Mouse (Mus musculus) ES-Bruce4 (cell line): ENCODE measurements at regions not wholly inside any gene's neighbourhood (a gene's known extent, or its start where the extent isn't known, plus 50 kb on each side); places are given as distances from the start of the nearest gene placed in this dataset.

Source experiments
- H3K27ac ChIP-seq: 2 replicates; pipeline ENCODE4 v1.5.1; 2012; ENCODE audit warnings: low read length, inconsistent platforms; ENCODE audit not compliant: insufficient read depth
- H3K27me3 ChIP-seq: 2 replicates; pipeline ENCODE4 v1.6.1; 2012; ENCODE audit warnings: mild to moderate bottlenecking, low read length, inconsistent platforms; ENCODE audit not compliant: control insufficient read depth, poor library complexity, insufficient read depth, severe bottlenecking
- H3K36me3 ChIP-seq: 2 replicates; pipeline ENCODE4 v1.6.1; 2012; ENCODE audit warnings: inconsistent platforms, mild to moderate bottlenecking, low read length, moderate library complexity; ENCODE audit not compliant: control insufficient read depth, poor library complexity, insufficient read depth, severe bottlenecking
- H3K4me1 ChIP-seq: one replicate; pipeline ENCODE4 v1.8.1; 2011; ENCODE audit warnings: low read length; ENCODE audit not compliant: control insufficient read depth, insufficient read depth
- H3K4me3 ChIP-seq: 2 replicates; pipeline ENCODE4 v1.5.1; 2011; ENCODE audit warnings: low read depth, mild to moderate bottlenecking, low read length
- H3K9ac ChIP-seq: 2 replicates; pipeline ENCODE4 v1.6.1; 2012; ENCODE audit warnings: low read depth, mild to moderate bottlenecking, inconsistent platforms; ENCODE audit not compliant: poor library complexity, severe bottlenecking
- H3K9me3 ChIP-seq: replicated peaks from 2 replicates; pipeline ENCODE4 v1.6.1; 2012; ENCODE audit warnings: mild to moderate bottlenecking, low read length, inconsistent platforms; ENCODE audit not compliant: control insufficient read depth, poor library complexity, insufficient read depth, severe bottlenecking
- CTCF ChIP-seq: IDR thresholded peaks from one replicate; pipeline ENCODE4 v1.8.1; 2011; ENCODE audit warnings: low read depth, low read length
- EP300 ChIP-seq: IDR thresholded peaks from 2 replicates; pipeline ENCODE4 v1.6.1; 2011; ENCODE audit warnings: low read depth, low read length; ENCODE audit not compliant: insufficient read depth
- POLR2A ChIP-seq: IDR thresholded peaks from one replicate; pipeline ENCODE4 v1.8.1; 2011; ENCODE audit warnings: low read length; ENCODE audit not compliant: insufficient read depth

DNA sequence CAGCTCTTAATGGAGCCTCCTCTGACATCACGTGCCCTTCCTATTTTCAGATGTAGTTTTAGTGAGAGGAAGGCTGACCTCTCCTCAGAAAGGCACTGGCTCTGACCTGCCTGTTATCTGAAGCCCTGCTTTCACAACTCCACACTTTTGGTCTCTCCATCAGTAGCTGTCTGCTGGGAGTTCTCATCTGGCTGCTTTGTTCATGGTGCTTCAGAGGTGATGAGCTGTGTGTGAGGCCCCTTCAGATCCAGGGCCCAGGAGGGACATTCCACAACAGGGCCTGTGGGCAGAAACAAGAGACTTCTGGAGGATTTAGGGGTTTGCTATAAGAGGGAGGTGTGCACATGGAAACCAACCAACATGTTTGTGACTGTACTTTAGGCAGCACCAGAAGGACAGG is 50.8 kb upstream of the Fhl2 start:
- H3K36me3 ChIP-seq: no peaks in the 10 kb centered on the region
- no peak overlapping the region for H3K27ac ChIP-seq
- H3K27me3 ChIP-seq: no peaks in the 10 kb centered on the region
- H3K9me3 ChIP-seq: no peaks in the 10 kb centered on the region
- no peak overlapping the region for H3K9ac ChIP-seq
- TF ChIP-seq EP300: no peak
- no peak for TF ChIP-seq CTCF
- H3K4me1 ChIP-seq: no peaks in the 10 kb centered on the region
- no peak overlapping the region for H3K4me3 ChIP-seq

DNA sequence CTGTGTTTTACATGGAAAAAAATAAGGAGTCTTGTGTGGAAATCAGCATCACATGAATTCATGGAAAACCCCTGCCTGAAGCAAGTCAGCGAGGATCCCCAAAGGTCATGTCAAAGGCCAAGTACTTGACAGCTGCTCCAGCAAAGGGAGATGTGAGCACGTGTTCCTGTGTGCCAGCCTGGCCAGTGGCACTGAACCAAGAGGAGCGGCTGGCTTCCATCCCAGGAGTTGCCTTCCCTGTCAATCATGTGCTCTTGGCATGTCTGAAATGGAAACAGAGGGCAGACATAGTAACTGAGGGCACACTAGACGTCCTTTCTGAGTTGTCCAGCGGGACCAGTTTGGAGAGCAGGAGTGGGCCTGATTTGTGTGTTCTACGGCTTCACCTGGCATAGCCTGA is 53.5 kb upstream of the Fhl2 start:
- no peak for TF ChIP-seq EP300
- no peak for TF ChIP-seq CTCF
- TF ChIP-seq POLR2A: no peak
- no peak overlapping the region for H3K4me3 ChIP-seq
- no peaks in the 10 kb centered on the region for H3K4me1 ChIP-seq
- H3K9ac ChIP-seq: no peak overlapping the region
- H3K9me3 ChIP-seq: no peaks in the 10 kb centered on the region
- no peaks in the 10 kb centered on the region for H3K27me3 ChIP-seq
- no peak overlapping the region for H3K27ac ChIP-seq
- H3K36me3 ChIP-seq: no peaks in the 10 kb centered on the region

- Histone ChIP-seq H3K27me3 (no peaks in the 10 kb centered on the region), H3K36me3 (no peaks in the 10 kb centered on the region), H3K4me1 (no peaks in the 10 kb centered on the region), H3K27ac (no peak overlapping the region), H3K9me3 (no peaks in the 10 kb centered on the region), H3K9ac (no peak overlapping the region), H3K4me3 (no peak overlapping the region)
- TF ChIP-seq POLR2A (no peak), EP300 (no peak), CTCF (no peak)
Measured at GRCm38 (mm10) chr1:43251356-43251755, 54.6 kb upstream of the Fhl2 start.

- Histone ChIP-seq H3K36me3 (no peaks in the 10 kb centered on the region), H3K27ac (no peak overlapping the region), H3K27me3 (no peaks in the 10 kb centered on the region), H3K9me3 (no peaks in the 10 kb centered on the region), H3K4me1 (no peaks in the 10 kb centered on the region), H3K9ac (no peak overlapping the region), H3K4me3 (no peak overlapping the region)
- TF ChIP-seq POLR2A: no peak
- no peak for TF ChIP-seq EP300
Measured at GRCm38 (mm10) chr1:43254129-43254528, 57.3 kb upstream of the Fhl2 start.

- Histone ChIP-seq H3K36me3 (no peaks in the 10 kb centered on the region), H3K27ac (no peak overlapping the region), H3K9me3 (no peaks in the 10 kb centered on the region), H3K9ac (no peak overlapping the region), H3K4me3 (no peak overlapping the region), H3K27me3 (no peaks in the 10 kb centered on the region), H3K4me1 (no peaks in the 10 kb centered on the region)
- TF ChIP-seq CTCF (no peak), EP300 (no peak), POLR2A (no peak)
Measured at GRCm38 (mm10) chr1:43256078-43256477, 59.3 kb upstream of the Fhl2 start.

- no peaks in the 10 kb centered on the region for H3K4me1 ChIP-seq
- H3K4me3 ChIP-seq: no peak overlapping the region
- H3K9me3 ChIP-seq: no peaks in the 10 kb centered on the region
- H3K27me3 ChIP-seq: no peaks in the 10 kb centered on the region
- no peak overlapping the region for H3K27ac ChIP-seq
- no peak overlapping the region for H3K9ac ChIP-seq
- no peaks in the 10 kb centered on the region for H3K36me3 ChIP-seq
- no peak for TF ChIP-seq CTCF
- no peak for TF ChIP-seq EP300
- TF ChIP-seq POLR2A: no peak
Measured at GRCm38 (mm10) chr1:43257909-43258308, 61.1 kb upstream of the Fhl2 start.

DNA sequence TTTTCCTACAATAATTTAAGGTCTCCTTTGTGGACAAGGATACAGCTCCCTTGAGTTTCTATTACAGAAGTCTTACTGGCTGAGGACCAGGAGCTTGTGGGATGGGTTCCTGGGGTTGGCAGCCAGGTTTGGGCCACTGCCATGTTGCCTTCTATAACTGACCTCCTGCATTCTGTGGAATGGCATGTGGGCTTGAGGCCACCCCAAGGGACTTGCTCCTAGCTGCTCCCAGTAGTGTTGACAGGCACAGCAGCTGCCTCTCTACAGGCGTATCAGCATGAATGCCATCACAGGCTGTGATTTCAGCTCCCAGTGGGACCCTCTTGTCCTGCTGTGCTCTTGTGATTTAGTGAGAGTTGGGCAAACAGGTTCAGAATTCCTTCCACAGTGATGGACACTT is 63.1 kb upstream of the Fhl2 start:
- H3K9me3 ChIP-seq: no peaks in the 10 kb centered on the region
- no peak overlapping the region for H3K27ac ChIP-seq
- no peak overlapping the region for H3K9ac ChIP-seq
- H3K4me1 ChIP-seq: no peaks in the 10 kb centered on the region
- H3K27me3 ChIP-seq: no peaks in the 10 kb centered on the region
- no peak overlapping the region for H3K4me3 ChIP-seq
- no peaks in the 10 kb centered on the region for H3K36me3 ChIP-seq
- TF ChIP-seq POLR2A (no peak), EP300 (no peak), CTCF (no peak)
